Mouse (Mus musculus) gastrocnemius, postnatal 14 days (tissue): ENCODE measurements around the gene Cxcl3. TPM values are rescaled to one million over a fixed set of nuclear protein-coding genes. Genes with fewer than 3 reads are reported as not detected.

Experiments
- DNase-seq: peaks from one replicate; pipeline ENCODE4 v3.0.0; 2021; ENCODE audit warnings: mixed read lengths
- intact Hi-C: fragments of 180-260 bp; cut with DNase I; formaldehyde crosslinking; loops from one replicate; pipeline ENCODE4 v1.15.1; 2025; ENCODE audit warnings: low total_unique reads
- long read RNA-seq, 2 experiments: library from polyadenylated mRNA; stranded (forward); transcript quantifications; one replicate each; pipeline ENCODE4 v2.0.0; 2021
- total RNA-seq, 2 experiments: library from RNA; stranded (reverse); gene quantifications; 2 replicates each; pipeline ENCODE4 v1.2.3; 2021

Gene Cxcl3
- total RNA-seq: not detected
- long read RNA-seq, experiment 1: 0 reads
- long read RNA-seq, experiment 2: 0 reads

DNA sequence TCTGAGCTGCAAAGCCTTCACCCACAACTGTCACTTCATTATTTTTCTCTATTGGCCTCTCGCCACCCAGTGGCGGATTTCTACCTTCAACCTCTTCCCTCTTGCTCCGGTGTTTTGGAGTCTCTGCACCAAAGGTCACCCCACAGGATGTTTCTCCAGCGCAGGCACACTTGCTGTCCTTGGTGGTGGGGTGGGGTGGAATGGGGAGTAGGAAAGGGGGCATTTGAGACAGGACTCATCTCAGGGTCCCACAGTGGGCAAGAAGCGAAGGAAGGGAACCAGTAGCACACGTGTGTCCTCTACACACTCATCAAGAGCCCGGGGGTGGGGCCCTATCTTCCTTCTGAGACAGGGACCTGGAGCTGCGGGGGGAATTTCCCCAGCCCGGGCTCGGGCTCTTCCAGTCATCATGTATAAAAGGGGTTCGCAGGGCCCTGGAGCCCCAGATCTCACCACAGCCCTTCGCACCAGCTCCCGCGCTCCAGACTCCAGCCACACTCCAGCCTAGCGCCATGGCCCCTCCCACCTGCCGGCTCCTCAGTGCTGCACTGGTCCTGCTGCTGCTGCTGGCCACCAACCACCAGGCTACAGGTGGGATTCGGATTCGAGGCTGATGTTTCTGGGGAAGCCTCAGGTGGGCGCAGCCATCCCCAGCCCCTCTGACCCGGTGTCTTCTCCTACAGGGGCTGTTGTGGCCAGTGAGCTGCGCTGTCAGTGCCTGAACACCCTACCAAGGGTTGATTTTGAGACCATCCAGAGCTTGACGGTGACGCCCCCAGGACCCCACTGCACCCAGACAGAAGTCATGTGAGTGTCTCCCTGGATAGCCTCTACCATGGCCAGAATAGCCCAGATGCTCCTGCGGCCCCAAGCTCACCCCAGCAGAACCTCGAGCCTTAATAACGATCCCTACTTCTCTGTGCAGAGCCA, at the start of gene Cxcl3:
Cxcl3 (plus strand) TSS at position 445 of the 930 bp plus-strand sequence.
- intact Hi-C loops: loop anchor here (5.0 kb wide), 1 partner anchor 124 kb away; no protein-coding TSS in a partner anchor

DNA sequence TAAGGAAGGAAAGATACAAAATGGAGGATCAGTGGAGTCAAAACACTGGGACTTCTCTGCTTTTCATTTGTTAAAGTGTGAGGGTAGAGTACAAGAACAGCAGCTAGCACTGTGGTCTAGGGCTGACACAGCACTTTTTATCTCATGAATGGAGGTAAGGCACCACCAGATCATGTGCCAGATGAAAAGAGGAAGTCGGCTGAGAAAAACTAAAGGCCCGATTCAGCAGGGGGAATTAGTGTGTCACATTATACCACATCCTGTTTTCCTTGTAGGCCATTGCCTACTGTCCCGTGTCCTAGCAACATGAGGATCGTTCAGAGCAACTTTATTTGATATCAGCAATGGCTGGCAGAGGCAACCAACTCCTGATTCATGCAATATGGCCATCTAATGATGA, 43.9 kb upstream of the Cxcl3 start:
- DNase-seq: no peak
- intact Hi-C loops: no loop called here

More for the DNA sequence above, at the start of gene Cxcl3:
- no peak for DNase-seq

DNA sequence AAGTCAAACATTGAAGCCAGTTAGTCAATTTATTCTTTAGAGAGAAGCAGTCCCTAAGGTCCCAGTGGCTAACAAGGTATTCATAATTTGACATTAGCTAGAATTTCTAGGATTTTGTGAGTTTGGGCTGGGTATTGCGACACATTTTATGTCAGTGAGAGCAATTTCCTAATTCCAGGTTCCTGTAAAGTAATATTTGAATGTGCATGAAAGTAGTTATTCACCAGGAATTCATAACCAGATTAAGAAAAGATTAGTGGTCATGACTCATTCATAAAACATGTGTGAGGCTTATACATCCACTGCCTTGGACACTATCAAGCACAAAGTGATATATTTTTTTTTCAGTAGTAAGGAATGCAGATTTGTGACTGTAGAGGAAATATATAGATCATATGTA, 32.0 kb upstream of the Cxcl3 start:
- DNase-seq: no peak
- intact Hi-C loops: loop anchor here (10.0 kb wide), 1 partner anchor 89 kb away; no protein-coding TSS in a partner anchor

DNA sequence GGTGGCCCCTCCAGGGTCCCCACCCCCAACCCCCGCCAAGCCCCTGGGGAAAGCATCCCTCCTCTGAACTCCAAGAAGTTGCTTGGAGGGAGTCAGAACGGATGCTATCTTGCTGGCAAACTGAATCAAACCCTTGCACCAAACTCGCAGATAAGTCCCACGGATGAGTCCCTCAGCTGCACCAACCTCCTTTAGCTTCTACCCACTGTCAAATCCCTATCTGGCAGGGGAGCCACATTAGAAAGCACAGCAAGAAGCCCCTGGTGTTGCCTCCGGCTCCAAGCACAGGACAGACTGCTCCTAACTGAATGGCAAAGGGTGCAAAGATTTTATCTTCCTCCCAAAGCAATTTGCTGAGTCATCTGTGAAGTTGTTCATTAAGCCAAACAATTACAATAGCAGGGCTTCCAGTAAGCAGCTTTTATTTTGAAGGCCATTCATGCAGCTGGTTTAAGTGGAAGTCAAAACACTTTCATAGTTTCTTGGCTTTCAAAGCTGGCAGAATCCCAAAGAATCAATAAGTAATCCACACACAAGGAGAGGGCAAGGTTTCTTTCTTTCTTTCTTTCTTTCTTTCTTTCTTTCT, 27.8 kb upstream of the Cxcl3 start:
- intact Hi-C loops: loop anchor here (10.0 kb wide), 1 partner anchor 93 kb away; no protein-coding TSS in a partner anchor
- DNase-seq: no peak

DNA sequence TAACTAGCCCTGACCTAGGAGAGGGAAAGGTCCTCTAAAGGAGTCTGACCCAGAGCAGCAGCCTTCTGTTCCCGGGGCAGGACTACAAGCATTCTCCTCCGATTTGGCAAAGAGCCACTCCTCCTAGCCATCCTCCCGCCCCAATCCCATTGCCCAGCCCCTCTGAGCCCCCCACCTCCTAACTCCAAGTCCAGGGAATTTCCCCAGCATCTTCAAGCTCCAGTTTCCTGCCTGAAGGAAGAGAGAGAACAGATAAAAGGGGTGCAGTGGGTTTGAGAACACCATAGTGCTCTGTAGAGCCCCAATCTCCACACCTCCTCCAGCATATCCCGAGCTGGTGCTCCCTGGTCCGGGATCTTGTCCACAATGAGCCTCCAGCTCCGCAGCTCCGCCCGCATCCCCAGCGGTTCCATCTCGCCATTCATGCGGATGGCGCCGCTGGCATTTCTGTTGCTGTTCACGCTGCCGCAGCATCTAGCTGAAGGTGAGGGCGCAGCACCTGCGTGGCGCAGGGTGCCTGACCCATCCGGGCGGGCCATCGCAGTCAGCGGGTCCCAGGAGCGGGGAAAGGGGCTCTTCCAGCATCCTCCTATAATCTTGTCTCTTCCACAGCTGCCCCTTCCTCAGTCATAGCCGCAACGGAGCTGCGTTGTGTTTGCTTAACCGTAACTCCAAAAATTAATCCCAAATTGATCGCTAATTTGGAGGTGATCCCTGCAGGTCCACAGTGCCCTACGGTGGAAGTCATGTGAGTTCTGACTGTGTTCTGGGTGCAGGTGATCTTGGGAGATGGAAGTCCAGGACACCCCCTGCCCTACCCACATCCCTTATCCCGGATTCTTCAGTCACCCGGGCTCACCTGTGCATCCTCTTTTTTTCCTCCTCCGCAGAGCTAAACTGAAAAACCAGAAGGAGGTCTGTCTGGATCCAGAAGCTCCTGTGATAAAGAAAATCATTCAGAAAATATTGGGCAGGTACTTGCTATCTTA, 26.5 kb upstream of the Cxcl3 start, which contains the start of gene Cxcl5:
Cxcl5 (plus strand) TSS at position 284 of the 989 bp plus-strand sequence.
- no peak for DNase-seq
- intact Hi-C loops: loop anchor here (10.0 kb wide), 1 partner anchor 95 kb away; no protein-coding TSS in a partner anchor

DNA sequence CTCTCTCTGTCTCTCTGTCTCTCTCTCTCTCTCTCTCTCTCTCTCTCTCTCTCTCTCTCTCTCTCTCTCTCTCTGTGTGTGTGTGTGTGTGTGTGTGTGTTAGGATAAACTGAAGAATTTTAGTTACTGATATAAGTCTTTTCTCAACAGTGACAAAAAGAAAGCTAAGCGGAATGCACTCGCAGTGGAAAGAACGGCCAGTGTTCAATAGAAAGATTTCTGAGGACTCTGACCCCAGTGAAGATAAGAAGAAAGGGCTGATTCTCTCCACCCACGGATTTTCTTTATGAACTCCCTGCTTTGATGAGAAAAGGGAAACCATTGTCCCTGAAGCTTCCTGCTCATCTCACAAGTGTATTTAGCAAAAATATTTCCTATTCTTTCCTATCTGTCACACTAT, 25.6 kb upstream of the Cxcl3 start:
- DNase-seq: no peak
- intact Hi-C loops: no loop called here

DNA sequence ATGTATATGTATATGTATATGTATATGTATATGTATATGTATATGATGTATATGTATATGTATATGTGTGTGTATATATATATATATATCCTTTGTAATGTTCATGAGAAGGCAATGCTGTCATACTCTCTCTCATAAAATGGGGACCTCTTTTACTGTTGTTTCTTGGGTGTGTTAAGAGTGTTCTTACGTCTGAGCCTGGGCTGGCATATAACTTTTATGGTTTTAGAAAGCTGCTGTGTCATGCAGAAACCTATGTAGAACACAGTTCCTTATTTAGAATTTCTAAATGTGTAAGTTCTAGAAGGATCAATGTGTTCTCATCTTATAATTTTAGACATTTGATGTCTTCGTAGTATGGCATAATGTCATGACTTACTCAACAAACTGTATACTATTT, 25.1 kb upstream of the Cxcl3 start:
- DNase-seq: no peak
- intact Hi-C loops: no loop called here

DNA sequence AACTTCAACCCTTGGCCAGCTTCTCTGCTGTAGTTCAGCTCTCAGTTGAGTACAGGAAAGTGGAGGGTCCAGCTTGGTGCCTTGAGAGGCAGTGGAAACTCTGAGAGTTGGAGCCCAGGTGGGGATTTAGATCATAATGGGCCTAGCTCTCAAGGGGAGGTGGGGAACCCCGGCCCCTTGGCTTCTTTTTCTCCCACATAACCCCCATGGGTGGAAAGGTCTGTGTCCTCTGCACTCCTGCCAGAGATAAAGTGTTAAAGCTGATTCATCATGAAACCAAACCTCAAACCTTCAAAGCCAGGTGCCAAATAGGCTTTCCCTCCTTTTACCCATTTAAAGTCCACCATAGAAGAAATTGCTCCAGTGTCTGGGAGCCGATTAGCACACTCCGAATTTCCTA, 24.1 kb upstream of the Cxcl3 start:
- intact Hi-C loops: no loop called here
- no peak for DNase-seq

DNA sequence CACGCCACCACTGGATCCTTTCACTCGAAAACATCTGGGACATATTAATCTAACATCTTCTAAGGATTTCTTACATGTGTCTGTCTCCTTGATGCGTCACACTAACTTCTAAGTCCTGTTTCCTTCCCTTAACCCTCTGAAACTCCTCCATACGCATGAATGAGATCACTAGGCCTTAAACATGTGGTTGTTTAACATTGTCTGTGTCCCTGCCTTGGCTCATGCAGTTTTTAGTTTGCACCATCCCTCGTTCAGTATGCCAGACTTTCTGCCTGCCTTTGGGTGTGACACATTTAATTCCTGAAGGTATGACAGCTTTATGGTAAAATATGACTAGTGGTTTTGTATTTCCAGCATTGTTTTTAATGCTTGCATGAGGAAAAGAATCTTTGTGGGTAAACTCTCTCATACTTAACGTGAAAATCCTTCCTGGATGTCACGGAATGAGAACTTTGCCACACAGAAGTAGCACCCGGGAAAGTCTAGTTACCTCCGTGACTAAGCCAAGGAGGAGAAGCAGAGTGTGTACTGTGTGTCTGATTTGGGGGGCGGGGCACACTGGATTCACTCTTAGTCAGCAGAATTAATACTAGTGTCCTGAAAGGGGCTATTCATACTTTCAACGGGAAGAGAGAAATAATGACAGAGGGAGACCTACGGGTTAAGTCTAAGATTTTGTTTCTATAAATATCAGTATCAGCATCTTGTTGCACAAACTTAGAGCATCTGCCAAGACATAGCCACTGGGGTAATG, 21.8 kb upstream of the Cxcl3 start:
- no peak for DNase-seq
- intact Hi-C loops: no loop called here

DNA sequence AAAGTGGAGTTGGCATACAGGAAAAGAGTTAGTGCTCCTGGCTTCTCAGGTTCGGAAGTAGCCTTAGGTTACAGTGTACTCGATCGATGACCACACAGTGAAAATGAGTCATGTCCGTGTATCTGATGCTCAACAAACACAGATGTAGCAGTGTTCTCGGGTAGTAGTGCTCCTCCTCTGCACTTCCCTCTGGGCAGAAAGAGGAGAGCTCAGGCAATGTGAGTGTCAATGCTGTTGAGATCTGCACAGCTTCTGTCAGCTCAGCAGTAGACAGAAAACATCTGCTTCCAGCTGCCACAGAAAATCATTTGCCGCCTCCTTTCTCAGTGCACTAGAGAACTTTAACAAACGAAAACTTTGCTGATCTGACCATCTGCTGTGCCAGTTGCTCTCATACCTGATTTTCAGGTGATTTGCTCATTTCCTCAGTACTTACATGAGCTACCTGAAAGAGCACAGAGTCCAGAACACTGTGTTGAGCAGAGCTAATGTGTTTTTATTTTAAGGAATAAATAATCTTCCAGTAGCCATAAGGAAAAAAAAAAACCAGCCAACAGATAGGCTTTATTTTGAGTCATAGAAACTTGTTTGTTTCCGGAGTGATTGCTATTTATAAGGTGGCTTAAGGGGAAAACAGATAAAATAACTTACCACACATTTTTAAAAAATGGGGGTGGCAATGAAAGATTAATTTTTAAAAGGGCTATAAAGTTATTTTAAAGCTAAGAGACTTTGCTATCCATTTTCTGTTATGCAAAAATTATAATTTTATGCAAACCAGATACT, 19.9 kb upstream of the Cxcl3 start:
- intact Hi-C loops: no loop called here
- no peak for DNase-seq

DNA sequence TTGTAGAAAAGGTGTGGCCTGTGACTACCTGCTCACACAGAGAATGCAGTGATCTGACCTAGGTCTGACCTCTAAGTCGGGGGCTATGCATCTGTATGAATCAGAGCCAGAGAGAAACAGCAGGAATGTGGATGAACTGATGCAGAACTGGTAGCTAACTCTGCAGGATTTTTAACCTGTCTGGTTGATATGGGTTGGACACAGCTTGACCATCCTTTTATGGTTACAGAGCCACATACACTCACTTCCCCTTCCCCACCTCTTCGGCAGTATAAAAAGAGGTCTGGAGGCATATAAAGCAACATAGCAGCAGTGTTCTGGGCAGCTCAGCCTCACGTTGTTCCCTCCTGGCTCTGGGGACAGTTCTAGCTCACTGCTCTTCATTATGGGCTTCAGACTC, 17.7 kb upstream of the Cxcl3 start, which contains the start of gene Ppbp:
Ppbp (plus strand) TSS at position 301 of the 400 bp plus-strand sequence.
- no peak for DNase-seq
- intact Hi-C loops: no loop called here

DNA sequence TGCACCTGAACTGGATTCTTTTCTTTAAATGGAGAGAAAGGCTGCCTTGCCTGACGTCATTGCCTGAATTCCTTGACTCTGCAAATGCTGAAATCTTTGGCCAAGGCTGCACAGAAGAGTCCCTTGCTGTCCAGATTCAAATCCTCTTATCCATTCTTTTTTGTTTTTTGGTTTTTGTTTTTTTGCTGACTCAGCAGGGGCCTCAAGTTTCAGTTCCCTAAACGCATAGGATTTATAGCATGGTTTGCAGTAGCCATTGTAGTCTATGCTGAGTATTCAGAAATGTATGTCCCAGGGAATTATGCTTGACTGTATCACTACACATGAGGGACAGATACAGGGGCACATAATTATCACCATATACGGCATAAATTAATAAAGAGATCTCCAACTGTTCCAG, 14.5 kb upstream of the Cxcl3 start:
- DNase-seq: no peak
- intact Hi-C loops: no loop called here

DNA sequence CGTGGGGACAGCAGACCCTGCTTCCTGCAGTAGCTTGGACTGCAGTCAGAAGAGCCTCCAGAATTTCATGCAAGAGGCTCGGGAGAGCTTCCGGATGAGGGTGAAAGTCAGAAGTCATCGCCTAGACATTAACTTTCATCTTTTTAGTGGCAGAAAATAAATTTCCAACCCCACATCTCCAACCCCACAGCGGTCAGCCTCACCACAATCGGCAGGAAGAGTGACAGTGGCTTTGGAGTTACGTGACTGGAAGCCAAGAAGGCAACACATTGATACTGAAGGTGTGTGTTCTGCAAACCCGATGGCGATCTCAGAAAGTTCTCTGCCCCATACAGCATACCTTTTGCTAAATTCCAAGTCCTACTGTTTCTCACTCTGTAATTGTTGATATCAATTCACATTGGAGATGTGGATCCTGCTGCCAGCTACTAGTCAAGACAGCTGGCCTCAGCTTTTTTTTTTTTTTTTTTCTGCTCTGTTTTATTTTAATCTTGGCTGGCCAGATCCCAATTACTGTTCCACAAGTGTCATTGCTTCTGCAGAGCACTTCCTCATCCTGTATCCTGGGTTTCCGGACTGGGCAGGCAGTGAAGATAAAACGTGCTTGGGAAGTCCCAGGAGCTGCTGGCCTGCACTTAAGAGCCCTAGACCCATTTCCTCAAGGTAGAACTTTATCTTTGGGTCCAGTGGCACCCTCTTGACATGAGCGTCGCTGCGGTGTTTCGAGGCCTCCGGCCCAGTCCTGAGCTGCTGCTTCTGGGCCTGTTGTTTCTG, 13.8 kb upstream of the Cxcl3 start, which contains the start of gene Pf4:
Pf4 (plus strand) TSS at position 556 of the 774 bp plus-strand sequence.
- no peak for DNase-seq
- intact Hi-C loops: no loop called here

DNA sequence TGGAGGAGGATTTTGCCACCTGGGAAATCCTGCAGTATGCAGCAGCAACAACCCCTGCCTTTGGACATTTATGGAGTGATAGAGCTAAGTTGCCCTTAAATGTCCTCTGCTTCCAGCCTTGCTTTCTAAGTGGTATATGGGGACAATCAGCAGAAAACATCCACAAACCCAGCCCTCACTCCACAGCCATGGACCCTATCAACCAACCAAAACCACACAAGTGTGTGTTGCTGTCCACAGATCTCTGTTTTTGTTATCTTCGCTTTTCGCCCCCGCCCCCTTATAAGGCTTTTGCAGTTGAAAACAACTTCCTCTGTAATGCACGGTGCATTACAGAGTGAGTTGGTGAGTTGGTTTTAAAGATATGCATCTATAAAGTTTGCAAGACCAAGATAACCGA, 10.3 kb upstream of the Cxcl3 start:
- DNase-seq: no peak
- intact Hi-C loops: no loop called here

DNA sequence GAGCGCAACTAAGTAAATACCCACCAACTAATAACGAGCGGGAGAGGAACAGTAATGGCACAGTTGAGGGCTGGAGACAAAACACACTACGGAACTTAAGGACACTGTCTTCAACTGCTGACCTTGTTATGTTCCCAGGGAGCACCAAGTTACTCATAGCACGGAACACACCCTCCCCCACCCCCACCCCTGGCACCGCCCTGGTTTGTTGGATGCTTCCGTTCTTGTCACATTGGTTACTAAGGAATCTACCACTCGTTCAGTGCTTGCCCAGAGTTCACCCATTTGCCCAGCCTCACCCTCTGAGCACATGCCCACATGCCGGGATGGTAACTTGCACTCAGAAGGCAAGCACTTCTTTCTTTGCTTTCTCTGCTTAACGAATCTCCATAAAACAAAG, 8.3 kb upstream of the Cxcl3 start:
- intact Hi-C loops: no loop called here
- no peak for DNase-seq

DNA sequence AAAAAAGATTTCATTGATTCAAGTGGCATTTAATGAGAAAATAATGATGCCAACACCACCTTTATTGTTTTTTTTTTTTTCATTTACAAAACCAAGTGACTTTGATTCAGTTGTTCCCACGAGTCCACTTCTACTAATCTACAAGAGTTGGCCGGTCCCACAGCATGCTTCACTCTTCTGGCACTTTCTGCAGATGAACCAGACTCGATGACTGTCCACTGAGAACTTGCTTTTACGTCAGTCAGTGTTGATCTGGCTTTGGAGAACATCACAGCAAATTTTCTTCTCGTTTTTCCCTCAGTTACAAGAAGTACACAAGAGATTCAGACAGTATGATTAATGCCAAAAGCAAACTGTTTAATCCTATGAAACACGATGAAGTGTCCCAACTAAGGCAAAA, 7.0 kb upstream of the Cxcl3 start:
- DNase-seq: no peak
- intact Hi-C loops: no loop called here

DNA sequence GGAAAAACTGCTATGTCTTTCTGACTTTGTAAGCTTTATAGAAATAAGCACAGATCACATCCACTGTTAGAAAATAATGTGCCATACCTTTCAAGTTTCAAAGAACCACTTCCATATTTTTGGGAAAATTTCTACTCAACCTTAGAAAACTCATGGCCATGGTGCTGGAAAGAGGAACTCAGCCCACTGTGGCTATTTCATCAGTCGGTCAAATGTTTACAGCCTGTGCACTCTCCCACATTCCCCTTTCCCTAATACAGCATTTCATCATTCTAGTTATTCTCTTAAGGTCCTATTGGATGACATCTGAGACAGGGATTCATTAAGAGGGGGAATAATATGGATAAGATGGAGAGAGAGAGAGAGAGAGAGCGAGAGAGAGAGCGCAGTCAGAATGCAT, 2.2 kb upstream of the Cxcl3 start:
- no peak for DNase-seq
- intact Hi-C loops: no loop called here
